Mouse (Mus musculus) brain, embryonic 14.5 days (tissue): ENCODE results near the gene Apbb1. TPM values are rescaled to one million over a fixed set of nuclear protein-coding genes. Genes with fewer than 3 reads are reported as not detected.

Experiments
- DNase-seq: peaks from one replicate; pipeline ENCODE4 v3.0.0-alpha.2; 2011; ENCODE audit warnings: low read depth
- CTCF ChIP-seq: fragments of 200-500 bp; IDR thresholded peaks from 2 replicates; pipeline ENCODE4 v1.5.1; 2012; ENCODE audit warnings: inconsistent platforms, mild to moderate bottlenecking, moderate library complexity, borderline replicate concordance; ENCODE audit not compliant: insufficient read depth, insufficient read length; ENCODE audit errors: extremely low read depth
- POLR2A ChIP-seq: fragments of 200-500 bp; IDR thresholded peaks from 2 replicates; pipeline ENCODE4 v1.6.1; 2012; ENCODE audit warnings: mild to moderate bottlenecking, inconsistent platforms, borderline replicate concordance; ENCODE audit not compliant: poor library complexity, insufficient read depth, insufficient read length, severe bottlenecking; ENCODE audit errors: extremely low read depth
- polyA plus RNA-seq: library from polyadenylated mRNA; depleted of rRNA; stranded (reverse); fragments of >200 nt; gene quantifications from 2 replicates; pipeline ENCODE4 v1.2.3, GENCODE M21; 2012

The Apbb1 gene
- polyA plus RNA-seq, 1 experiment: 304 TPM

DNA sequence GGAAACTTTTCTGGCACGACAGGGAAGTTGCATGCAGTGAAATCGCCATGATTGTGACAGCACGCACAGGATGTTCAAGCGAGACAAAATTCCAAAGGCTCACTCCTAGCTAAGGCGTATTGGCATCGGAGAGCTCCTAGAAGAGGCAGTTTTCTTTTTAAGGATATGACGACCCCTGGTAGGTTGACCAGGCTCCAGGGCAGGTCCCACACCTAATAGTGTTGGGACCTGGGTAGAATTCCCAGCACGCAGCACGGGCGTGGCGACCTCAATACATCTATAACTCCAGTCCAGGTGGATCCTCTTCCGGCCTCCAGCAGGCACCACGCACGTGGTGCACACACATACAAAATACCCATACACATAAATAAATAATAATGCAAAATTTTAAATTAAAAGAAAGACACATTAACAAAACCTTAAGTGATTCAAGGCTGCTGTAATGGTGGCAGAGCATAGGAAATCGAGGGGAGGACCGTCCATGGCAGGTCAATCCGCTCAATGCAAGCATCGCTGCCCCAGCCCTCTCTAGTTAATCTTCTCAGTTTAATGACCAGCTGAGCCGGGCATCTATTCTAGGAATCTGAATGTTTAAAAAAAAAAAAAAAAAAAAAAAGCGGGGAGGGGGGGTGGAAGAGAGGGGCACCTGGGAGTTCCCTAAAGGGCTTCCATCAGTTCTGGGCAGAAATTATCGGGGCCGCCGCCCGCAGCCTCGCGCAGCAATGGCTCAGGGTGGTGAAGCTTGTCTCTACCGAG, 27.8 kb downstream of the Apbb1 start:
- DNase-seq: no peak
- 0 out of 2 replicates have a peak, but pooled peaks have one; percentile 10 for TF ChIP-seq POLR2A
- TF ChIP-seq CTCF: no peak

DNA sequence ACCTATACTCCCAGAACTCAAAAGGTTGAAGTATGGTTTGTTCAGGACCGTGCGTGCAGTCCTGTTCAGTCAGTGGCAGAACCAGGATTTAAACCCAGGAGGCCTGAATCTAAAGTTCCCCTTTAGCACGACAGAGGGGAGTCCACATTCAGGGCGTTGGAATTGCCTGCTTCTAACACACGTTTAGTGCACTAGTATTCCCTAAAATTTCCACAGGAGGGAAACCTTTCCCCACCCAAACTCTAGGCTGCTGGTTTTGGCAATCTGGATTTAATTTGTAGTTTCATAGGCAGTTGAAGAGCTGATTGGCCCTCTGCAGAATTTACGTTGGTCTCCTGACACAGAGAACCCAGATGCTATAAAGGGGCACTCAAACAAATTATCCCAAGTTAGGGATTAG, 32.4 kb downstream of the Apbb1 start:
- no peak for TF ChIP-seq POLR2A
- TF ChIP-seq CTCF: peak; percentile 45; the same call in 1 of the 2 replicates
- peak; percentile 59 for DNase-seq

DNA sequence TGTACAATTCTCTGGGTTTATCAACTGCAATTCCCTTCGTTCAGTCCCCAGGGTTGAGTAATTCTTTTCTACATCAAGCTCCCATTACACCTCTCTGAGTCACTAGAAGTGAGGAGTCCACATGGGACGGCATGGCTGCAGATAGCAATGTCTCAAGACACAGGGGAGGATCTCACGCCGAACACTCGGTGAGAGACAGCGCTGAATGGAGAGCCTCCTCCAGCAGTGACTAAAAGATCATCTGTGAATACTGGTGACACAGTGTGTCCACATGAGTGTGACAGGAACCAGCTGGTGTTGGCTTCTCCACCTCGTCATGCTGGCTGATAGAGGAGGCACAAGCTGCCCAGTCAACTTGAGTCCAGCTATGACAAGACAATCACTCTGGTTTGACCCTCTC, 33.5 kb downstream of the Apbb1 start:
- TF ChIP-seq POLR2A: no peak
- TF ChIP-seq CTCF: no peak
- DNase-seq: no peak

DNA sequence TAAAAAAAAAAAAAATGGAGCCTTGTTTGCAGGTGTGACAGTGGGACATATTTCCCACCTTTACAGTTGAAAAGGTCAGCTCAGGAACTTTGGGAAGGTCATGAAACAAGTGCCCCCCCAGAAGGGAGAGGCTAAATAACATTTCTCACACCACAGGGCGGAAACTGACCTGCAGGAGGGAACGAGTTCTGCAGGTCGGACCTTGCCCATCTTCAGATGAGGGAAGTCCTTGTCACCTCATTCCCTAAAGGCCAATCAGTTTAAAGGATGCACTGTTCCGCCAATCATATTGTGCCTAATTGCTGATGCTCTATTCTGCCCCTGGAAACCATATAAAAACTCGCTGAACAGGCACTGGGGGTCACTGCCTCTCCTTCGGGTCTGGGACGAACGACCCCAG, 35.5 kb downstream of the Apbb1 start:
- TF ChIP-seq POLR2A: no peak
- TF ChIP-seq CTCF: no peak
- DNase-seq: no peak

DNA sequence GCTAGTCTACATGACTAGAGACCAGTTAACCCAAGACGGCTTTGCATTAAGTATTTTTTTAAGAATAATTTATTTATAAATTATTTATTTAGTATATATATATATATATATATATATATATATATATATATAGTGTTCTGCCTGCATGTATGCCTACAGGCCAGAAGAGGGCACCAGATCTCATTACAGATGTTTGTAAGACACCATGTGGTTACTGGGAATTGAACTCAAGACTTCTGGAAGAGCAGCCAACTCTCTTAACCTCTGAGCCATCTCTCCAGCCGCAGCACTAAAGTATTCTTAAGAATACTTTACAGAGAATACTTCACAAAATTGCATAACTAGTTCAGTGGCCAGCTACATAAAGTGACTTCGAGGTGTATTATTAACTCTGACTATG, 47.3 kb downstream of the Apbb1 start:
- TF ChIP-seq CTCF (no peak), POLR2A (no peak)
- no peak for DNase-seq

DNA sequence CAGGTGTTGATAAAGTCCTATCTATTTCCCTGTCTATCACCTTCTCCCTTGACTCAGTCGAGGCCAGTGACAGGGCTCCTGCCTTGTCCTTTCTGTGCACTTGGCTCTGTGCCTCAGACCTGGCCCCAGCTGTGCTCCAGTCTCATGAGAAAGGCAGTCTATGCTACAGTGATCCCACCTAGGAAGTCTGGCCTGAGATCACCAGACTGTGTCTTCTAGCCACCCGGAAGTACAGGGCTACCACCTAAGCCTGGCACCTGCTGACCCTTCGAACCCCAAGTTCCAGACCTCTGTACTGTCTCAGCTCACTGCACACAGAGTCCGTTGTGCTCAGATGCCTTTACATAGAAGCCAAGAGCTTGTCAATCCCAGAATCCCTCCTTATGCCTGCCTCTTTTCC, 53.4 kb downstream of the Apbb1 start:
- DNase-seq: no peak
- no peak for TF ChIP-seq POLR2A
- no peak for TF ChIP-seq CTCF

DNA sequence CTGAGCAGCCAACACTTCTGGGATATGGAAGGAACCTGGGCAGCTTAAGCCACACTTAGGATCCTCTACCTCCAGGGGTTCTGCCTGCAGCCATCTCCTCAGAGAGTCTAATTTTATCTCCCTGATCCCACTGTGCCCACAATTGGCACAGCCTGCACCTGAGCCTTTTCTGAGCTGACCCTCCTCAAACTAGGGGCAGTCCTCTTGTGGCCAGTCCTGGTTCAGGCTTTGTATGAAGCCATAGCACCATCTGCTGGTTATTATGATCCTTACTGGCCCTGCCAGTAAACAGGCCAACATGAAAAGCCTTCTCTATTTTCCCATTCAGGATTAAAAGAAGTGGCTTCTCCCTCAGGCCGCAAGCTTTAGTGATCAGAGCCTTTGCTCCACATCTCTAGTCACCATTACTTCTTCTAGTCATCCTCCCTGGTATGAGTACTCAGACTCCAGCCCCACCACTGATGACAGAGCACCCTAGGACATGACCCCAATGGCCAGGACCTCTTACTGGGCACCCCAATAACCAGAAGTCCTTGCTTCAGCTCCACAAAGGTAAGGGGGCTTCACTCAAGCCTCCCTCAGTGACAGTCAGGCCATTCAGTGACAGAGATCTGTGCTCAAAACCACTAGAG, 54.0 kb downstream of the Apbb1 start:
- TF ChIP-seq CTCF (peak; percentile 63; the same call in 1 of the 2 replicates), POLR2A (no peak)
- DNase-seq: peak; percentile 71

DNA sequence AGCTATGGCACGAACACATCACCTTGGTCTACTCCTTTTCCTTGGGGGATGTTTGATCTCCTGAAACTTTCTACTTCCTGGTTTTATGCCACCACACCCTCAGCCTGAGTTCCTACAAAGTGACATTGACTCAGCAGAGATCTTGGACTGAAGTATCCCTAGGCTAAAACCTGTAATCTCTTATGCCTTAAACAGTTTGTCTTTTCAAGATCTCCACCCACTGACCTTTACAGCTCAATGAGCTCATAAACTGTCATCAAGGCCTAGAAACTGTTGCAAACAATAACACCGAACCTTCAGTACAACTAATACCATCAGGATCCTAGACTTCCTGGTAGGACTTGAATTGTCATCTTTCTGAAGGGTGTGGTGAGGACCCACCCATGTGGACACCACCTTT, 57.2 kb downstream of the Apbb1 start:
- no peak for TF ChIP-seq CTCF
- no peak for TF ChIP-seq POLR2A
- no peak for DNase-seq

DNA sequence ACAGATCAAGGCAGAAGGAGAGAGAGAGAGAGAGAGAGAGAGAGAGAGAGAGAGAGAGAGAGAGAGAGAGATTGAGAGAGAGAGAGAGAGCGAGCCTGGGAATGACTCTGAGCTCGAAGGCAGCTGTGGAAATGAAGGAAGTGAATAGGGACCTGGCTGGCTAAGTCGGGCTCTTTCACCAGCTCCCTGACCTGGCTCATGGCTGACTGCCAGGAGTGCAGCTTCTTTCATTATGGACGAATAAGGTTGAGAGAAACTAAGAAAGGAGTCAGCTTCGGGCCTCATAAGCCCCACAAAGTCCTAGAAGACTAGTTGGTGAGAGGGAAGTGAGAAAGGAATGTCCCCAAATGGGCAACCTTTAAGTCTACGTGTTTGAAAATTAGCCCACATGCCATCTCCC, 61.3 kb downstream of the Apbb1 start:
- peak; percentile 28 for DNase-seq
- TF ChIP-seq CTCF: no peak

DNA sequence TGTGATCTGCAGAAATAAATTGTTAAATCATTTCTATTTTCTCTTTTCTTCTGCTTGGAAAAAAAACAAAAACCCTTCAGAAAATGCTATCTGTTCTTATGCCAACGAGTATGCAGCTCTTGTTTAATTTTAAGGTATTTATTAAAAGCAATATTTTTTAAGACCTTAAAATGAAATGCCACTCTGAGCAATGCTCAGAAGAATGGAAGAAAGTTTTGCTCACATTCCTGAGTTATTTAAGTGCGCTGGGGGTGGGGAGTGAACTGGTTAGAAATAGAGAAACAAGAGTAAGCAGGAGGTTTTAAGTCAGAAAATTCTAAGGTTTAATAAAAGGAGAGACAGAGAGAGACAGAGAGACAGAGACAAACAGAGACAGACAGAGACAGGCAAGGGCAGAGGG, 61.7 kb downstream of the Apbb1 start:
- TF ChIP-seq POLR2A (no peak), CTCF (no peak)

DNA sequence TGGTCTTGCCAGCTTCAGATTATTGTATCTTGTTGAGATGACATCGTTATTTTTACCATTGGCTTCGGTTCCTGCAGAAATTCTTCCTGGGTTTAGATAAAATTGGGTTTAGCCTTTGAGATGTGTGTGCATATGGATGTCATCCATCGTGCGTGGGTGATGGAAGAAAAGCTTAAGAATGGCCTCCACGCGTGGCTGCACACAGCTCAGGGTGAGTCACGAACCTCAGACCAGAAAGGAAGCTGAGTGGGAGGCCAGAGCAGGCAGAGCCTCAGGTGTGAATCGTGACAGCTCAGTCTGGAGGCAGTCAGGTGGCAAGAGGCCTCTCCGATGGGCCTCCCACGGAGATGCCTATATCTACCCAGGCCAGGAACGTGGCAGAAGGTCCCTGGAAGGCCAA, 62.1 kb downstream of the Apbb1 start:
- no peak for DNase-seq
- no peak for TF ChIP-seq CTCF
- TF ChIP-seq POLR2A: no peak

More for the DNA sequence above, 61.7 kb downstream of the Apbb1 start:
- DNase-seq: no peak
